Mouse (Mus musculus) forebrain, embryonic 11.5 days (tissue): ENCODE data around the gene Gm10283. TPM values are rescaled to one million over a fixed set of nuclear protein-coding genes. Genes with fewer than 3 reads are reported as not detected.

ENCODE experiments used
- ATAC-seq: fragments of 200-750 bp; cut with Nextera tagmentation; replicated peaks from 2 replicates; pipeline ENCODE4 v1.8.0; 2017; ENCODE audit warnings: moderate TSS enrichment; ENCODE audit not compliant: low FRiP score
- DNase-seq: peaks from one replicate; pipeline ENCODE4 v3.0.0-alpha.2; 2017; ENCODE audit warnings: low spot score
- H3K27ac ChIP-seq: fragments of 300-500 bp; sonication (generic); 2 replicates; pipeline ENCODE4 v1.5.1; 2014; ENCODE audit warnings: low read depth, low read length
- H3K27me3 ChIP-seq: fragments of 300-500 bp; sonication (generic); 2 replicates; pipeline ENCODE4 v1.6.1; 2014; ENCODE audit warnings: mild to moderate bottlenecking, low read length, mixed read lengths; ENCODE audit not compliant: control insufficient read depth, insufficient read depth
- H3K36me3 ChIP-seq: fragments of 300-500 bp; sonication (generic); 2 replicates; pipeline ENCODE4 v1.6.1; 2014; ENCODE audit warnings: mild to moderate bottlenecking, low read length, moderate library complexity, mixed read lengths; ENCODE audit not compliant: control insufficient read depth, insufficient read depth
- H3K4me1 ChIP-seq: fragments of 300-500 bp; sonication (generic); replicated peaks from 2 replicates; pipeline ENCODE4 v1.6.1; 2014; ENCODE audit warnings: low read length, mixed read lengths; ENCODE audit not compliant: control insufficient read depth, insufficient read depth
- H3K4me2 ChIP-seq: fragments of 300-500 bp; sonication (generic); 2 replicates; pipeline ENCODE4 v1.6.1; 2014; ENCODE audit warnings: low read depth, mild to moderate bottlenecking, low read length, moderate library complexity, mixed read lengths; ENCODE audit not compliant: severe bottlenecking
- H3K4me3 ChIP-seq: fragments of 300-500 bp; sonication (generic); 2 replicates; pipeline ENCODE4 v1.5.1; 2014; ENCODE audit warnings: low read depth, low read length
- H3K9ac ChIP-seq: fragments of 300-500 bp; sonication (generic); 2 replicates; pipeline ENCODE4 v1.6.1; 2014; ENCODE audit warnings: low read length
- H3K9me3 ChIP-seq: fragments of 300-500 bp; sonication (generic); 2 replicates; pipeline ENCODE4 v1.6.1; 2016; ENCODE audit warnings: low read length, mixed read lengths; ENCODE audit not compliant: control insufficient read depth
- WGBS: fragments of 180-500 bp; shearing (Covaris S2); extraction: QIAGEN DNeasy Blood & Tissue Kit; methylation state at CpG from one replicate; pipeline ENCODE4 v1.1.7; 2014; 5-methylcytosine and 5-hydroxymethylcytosine counted together
- polyA plus RNA-seq: library from polyadenylated mRNA; unstranded; fragments of >200 nt; fragmentation: Nextera tagmentation; extraction: Ambion mirVana; gene quantifications from 2 replicates; pipeline ENCODE4 v1.2.1, GENCODE M21; 2014

The Gm10283 gene
- polyA plus RNA-seq, 1 experiment from 2014 or later, result not detected

DNA sequence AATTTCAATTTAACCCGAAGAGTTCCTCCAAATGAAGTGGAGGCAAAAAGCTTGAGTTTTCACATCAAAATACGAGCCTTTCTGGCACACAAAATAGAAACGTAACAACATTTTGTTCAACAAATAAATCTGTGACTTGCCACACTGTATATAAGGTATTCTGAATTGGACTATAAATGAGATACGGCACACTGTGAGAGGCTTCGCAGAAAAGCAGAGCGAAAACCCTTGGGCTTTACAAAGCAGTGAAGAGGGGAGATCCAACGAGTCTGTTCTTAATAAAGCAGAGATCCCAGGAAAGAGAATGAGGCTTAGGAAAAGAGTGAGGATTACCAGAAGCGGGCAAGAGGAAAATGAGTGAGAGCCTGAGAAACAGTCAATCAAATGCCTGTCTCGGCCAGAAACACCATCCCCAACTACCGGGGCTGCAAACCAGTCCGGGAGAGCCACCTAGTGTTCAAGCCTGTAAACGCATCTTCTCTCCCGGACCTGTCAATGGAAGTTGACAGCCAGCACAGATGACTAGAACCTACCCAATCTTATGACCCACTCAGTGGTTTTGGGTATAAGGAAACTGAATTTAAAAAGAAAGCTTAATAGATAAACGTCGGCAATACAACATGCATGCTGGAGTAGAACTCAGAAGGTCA lies 36.2 kb downstream of the Gm10283 start:
- ATAC-seq, result peak; percentile 88
- Histone ChIP-seq H3K9me3 (no peaks in the 10 kb centered on the region), H3K4me2 (no peak overlapping the region), H3K27me3 (no peaks in the 10 kb centered on the region), H3K4me1 (no peaks in the 10 kb centered on the region), H3K27ac (no peak overlapping the region), H3K4me3 (no peak overlapping the region), H3K36me3 (no peaks in the 10 kb centered on the region), H3K9ac (no peak overlapping the region)
- 38% methylated on average over 15 of the region's 15 CpGs for WGBS
- peak; percentile 82 for DNase-seq

DNA sequence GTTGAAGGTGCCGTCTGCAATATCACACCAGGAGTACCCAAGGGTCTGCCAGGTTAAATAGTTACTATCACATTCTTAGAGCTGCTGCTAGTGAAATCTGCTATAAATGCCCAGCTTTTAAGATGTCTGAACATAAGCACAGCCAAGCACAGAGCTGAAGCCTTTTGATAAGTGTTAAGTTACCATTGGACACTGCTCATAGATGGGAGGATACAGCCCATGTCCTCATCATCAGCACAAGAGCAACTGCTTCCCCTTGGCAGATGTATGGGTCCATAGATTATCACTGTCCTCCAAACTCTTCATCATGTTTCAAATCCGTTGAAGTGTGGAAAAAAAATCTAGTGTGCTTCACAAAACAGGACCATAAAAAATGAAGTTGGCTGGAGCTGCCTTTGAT lies 53.7 kb downstream of the Gm10283 start:
- DNase-seq, result no peak
- WGBS, result 93% methylated on average over 2 of the region's 2 CpGs

DNA sequence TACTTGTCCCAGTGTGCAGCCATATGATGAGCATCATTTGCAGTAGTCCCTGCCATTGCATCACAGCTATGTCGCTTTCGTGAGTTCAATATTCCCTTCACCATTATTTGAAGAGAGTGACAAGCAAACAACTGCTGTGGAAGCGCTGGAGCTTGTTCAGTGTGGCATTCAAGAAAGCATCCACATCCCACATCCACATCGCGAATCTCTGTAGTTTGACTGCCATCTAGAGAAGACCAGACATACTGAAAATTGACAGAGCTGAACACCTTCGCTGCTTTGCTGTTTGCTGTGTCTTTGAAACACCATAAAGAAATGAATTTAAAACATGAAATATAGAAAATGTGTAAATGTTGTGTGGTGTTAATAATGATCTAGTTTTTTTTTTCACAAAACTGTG lies 58.0 kb downstream of the Gm10283 start:
- DNase-seq, result no peak
- Histone ChIP-seq H3K36me3 (no peaks in the 10 kb centered on the region), H3K4me1 (no peaks in the 10 kb centered on the region), H3K9me3 (no peaks in the 10 kb centered on the region), H3K4me3 (no peak overlapping the region), H3K27ac (no peak overlapping the region), H3K4me2 (no peak overlapping the region), H3K9ac (no peak overlapping the region), H3K27me3 (no peaks in the 10 kb centered on the region)
- 77% methylated on average over 6 of the region's 6 CpGs for WGBS
- no peak for ATAC-seq

More for the DNA sequence above, 53.7 kb downstream of the Gm10283 start:
- Histone ChIP-seq H3K4me2 (no peak overlapping the region), H3K9ac (no peak overlapping the region), H3K4me3 (no peak overlapping the region), H3K4me1 (no peaks in the 10 kb centered on the region), H3K27ac (no peak overlapping the region), H3K27me3 (no peaks in the 10 kb centered on the region), H3K9me3 (no peaks in the 10 kb centered on the region), H3K36me3 (no peaks in the 10 kb centered on the region)
- ATAC-seq, result no peak

DNA sequence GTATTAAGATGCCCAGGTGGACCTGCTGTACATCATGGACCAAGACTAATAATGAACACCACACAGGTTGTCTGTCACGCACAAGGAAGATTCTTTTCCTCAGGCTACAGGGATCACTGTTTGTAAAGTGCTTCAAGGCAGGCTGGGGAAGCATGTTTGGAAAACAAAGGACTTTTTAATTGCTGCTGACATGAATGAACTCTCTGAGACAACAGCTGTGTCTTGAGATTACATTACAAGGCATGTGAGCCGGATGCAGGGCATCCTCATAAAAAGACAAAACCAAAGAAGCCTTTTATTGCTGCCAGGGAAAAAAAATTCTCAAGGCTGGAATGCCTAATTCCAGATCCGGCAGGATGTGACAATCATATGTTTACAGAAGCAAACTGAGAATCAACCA lies 64.4 kb downstream of the Gm10283 start:
- WGBS, result 71% methylated on average over 3 of the region's 3 CpGs
- DNase-seq (no peak), ATAC-seq (no peak)
- H3K9me3 ChIP-seq, result no peaks in the 10 kb centered on the region
- no peak overlapping the region for H3K27ac ChIP-seq
- H3K27me3 ChIP-seq, result no peaks in the 10 kb centered on the region
- no peaks in the 10 kb centered on the region for H3K4me1 ChIP-seq
- no peak overlapping the region for H3K9ac ChIP-seq
- H3K4me3 ChIP-seq, result no peak overlapping the region
- no peak overlapping the region for H3K4me2 ChIP-seq
- H3K36me3 ChIP-seq, result no peaks in the 10 kb centered on the region

DNA sequence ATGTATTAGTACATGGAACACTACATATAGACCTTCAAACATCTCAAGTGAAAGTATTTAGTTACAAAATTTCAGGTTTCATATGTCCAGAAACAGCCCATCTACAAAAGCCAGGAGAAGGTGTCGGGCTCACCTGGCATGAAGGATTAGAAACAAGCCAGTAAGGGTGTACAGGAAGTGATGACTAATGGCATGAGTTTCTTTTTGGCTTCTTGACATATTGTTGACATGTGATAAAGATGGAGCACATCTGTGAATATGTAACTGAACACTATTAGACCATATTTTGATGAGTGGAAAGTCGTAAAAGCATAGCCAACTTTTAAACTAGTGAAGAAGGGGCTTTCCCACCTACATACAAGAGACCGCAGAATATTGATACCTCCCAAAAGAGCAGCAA lies 66.1 kb downstream of the Gm10283 start:
- DNase-seq (no peak), ATAC-seq (no peak)
- Histone ChIP-seq H3K9me3 (no peaks in the 10 kb centered on the region), H3K4me1 (no peaks in the 10 kb centered on the region), H3K36me3 (no peaks in the 10 kb centered on the region), H3K4me2 (no peak overlapping the region), H3K27me3 (no peaks in the 10 kb centered on the region), H3K4me3 (no peak overlapping the region), H3K27ac (no peak overlapping the region), H3K9ac (no peak overlapping the region)
- 97% methylated on average over 3 of the region's 3 CpGs for WGBS

DNA sequence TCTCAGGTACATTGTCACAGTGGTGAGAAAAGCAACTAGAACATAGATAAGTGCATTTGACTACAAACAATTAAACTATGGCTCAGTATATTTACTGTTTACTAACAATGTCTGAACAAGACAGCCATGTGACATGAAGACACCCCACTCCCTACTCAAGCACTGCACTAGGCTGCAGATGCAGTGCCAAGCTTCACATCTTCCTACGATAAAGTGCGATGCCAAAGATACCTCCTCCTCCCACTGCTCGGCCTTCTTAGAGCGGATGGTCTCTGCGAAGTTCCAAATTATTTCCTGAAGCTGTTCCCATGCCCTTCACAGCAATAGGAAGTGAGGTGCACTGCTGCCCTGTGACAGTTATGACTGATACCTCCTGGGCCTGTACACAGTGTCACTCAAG lies 70.3 kb downstream of the Gm10283 start:
- 94% methylated on average over 5 of the region's 5 CpGs for WGBS
- H3K4me3 ChIP-seq, result no peak overlapping the region
- H3K4me1 ChIP-seq, result no peaks in the 10 kb centered on the region
- no peaks in the 10 kb centered on the region for H3K9me3 ChIP-seq
- DNase-seq (no peak), ATAC-seq (no peak)
- H3K4me2 ChIP-seq, result no peak overlapping the region
- no peaks in the 10 kb centered on the region for H3K27me3 ChIP-seq
- no peaks in the 10 kb centered on the region for H3K36me3 ChIP-seq
- H3K27ac ChIP-seq, result no peak overlapping the region
- H3K9ac ChIP-seq, result no peak overlapping the region

DNA sequence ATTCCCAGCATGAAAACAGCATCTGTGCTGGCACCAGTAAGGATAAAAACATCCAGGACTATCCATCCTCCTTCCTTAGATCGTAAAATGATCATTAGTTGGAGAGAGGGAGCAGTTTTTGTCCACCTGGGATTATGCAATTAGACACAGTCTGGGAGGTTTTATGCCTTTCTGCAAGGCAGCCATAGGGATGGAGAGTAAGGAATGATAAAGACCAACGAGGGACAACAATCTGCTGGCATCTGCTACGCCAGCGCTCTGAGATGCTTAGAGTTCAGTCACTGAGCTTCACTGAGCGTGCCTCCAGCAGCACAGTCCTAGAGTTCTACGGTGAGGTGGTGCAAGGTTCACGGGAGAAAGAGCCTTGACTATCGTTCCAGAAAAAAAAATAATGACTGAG lies 96.6 kb downstream of the Gm10283 start:
- Histone ChIP-seq H3K27ac (no peak overlapping the region), H3K4me2 (no peak overlapping the region), H3K9ac (no peak overlapping the region), H3K27me3 (no peaks in the 10 kb centered on the region), H3K4me1 (no peaks in the 10 kb centered on the region), H3K36me3 (no peaks in the 10 kb centered on the region), H3K4me3 (no peak overlapping the region), H3K9me3 (no peaks in the 10 kb centered on the region)
- DNase-seq (no peak), ATAC-seq (no peak)
- 87% methylated on average over 8 of the region's 8 CpGs for WGBS

DNA sequence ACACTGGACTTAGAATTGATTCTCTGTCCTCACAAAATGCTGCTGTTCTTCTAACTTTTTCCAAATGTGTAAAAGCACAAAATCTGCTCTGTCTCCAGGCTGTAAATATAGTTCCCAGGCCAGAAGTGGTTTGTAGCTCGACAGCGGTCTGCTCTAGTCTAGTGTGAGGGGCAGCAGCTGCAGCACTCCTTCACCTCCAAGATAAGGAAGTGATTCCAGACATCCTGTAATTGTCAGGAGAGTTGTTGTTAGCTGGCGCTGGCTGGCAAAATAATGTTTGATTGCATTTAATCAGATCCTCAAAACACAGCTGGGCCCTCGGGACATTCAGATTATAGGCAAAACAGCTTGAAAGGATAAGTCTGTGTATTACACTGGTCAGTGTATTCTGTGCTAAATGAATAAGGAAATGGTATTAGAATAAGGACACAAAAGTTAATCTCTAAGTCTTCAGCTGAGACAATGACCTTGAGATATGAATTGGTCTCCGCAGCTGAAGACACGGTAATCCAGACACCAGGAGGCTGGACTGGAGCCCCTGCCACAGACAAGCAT lies 97.9 kb downstream of the Gm10283 start:
- Histone ChIP-seq H3K27me3 (no peaks in the 10 kb centered on the region), H3K9me3 (no peaks in the 10 kb centered on the region), H3K27ac (no peak overlapping the region), H3K36me3 (no peaks in the 10 kb centered on the region), H3K4me1 (no peaks in the 10 kb centered on the region), H3K9ac (no peak overlapping the region), H3K4me3 (no peak overlapping the region), H3K4me2 (no peak overlapping the region)
- ATAC-seq (no peak), DNase-seq (no peak)
- 68% methylated on average over 6 of the region's 6 CpGs for WGBS

DNA sequence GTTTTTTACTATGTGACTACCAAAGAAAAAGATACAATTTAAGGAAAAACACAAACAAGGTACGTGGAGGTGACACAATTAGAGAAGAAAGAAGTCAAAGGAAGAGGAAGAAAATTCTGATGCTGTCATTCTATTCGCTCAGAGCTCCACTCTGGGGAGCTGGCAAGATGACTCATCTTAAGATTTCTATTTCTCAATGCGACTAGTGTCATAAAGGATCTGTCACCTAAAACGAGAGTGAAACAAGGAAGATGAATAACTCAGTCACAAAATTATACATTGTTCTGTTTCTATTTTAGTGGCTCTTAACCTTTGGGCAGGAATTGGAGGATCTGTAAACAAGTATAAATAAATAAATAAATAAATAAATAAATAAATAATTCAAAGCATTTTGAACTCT lies 109.3 kb downstream of the Gm10283 start:
- no peak overlapping the region for H3K27ac ChIP-seq
- WGBS, result 83% methylated on average over 4 of the region's 4 CpGs

More for the DNA sequence above, 109.3 kb downstream of the Gm10283 start:
- H3K4me2 ChIP-seq, result no peak overlapping the region
- no peak for DNase-seq
- no peaks in the 10 kb centered on the region for H3K27me3 ChIP-seq
- H3K36me3 ChIP-seq, result no peaks in the 10 kb centered on the region
- H3K9ac ChIP-seq, result no peak overlapping the region
- H3K4me1 ChIP-seq, result no peaks in the 10 kb centered on the region
- H3K9me3 ChIP-seq, result no peaks in the 10 kb centered on the region
- H3K4me3 ChIP-seq, result no peak overlapping the region
- ATAC-seq, result no peak
